Mouse (Mus musculus) spleen, adult 2 months (tissue): ENCODE measurements around the gene Lhx3.

ENCODE experiments used
- CTCF ChIP-seq: fragments of 200-500 bp; IDR thresholded peaks from 2 replicates; pipeline ENCODE4 v1.5.1; 2011; ENCODE audit warnings: mild to moderate bottlenecking, inconsistent platforms; ENCODE audit not compliant: insufficient read depth, insufficient read length, insufficient replicate concordance; ENCODE audit errors: extremely low read depth
- POLR2A ChIP-seq: fragments of 200-500 bp; IDR thresholded peaks from 2 replicates; pipeline ENCODE4 v1.6.1; 2011; ENCODE audit warnings: low read depth, low read length, inconsistent platforms

GRCm38 (mm10) chr2:26234771-26235170 is 26.7 kb upstream of the Lhx3 start:
- TF ChIP-seq POLR2A (no peak), CTCF (no peak)
